Mouse (Mus musculus) cerebellum, postnatal 10 days (tissue): ENCODE measurements at regions not wholly inside any gene's neighbourhood (a gene's known extent, or its start where the extent isn't known, plus 50 kb on each side); places are given as distances from the start of the nearest gene placed in this dataset.
A peak's percentile ranks its signal among the peaks of the same experiment; 100 is the strongest.
"Not testable (repeated sequence)": the region's sequence is repeated elsewhere in the genome, so short reads cannot be mapped to it uniquely, and the experiment has no call there.

Source experiments
- DNase-seq, 2 experiments: peaks; one replicate each; pipeline ENCODE4 v3.0.0; 2021; ENCODE audit warnings: mixed read lengths in 2 of 2

GRCm38 (mm10) chr8:100393327-100393726 is 977.1 kb upstream of the Cdh8 start:
- DNase-seq = no peak

- no peak for DNase-seq
These were observed 951.4 kb upstream of the Cdh8 start for GRCm38 (mm10) chr8:100367663-100368062.

DNA sequence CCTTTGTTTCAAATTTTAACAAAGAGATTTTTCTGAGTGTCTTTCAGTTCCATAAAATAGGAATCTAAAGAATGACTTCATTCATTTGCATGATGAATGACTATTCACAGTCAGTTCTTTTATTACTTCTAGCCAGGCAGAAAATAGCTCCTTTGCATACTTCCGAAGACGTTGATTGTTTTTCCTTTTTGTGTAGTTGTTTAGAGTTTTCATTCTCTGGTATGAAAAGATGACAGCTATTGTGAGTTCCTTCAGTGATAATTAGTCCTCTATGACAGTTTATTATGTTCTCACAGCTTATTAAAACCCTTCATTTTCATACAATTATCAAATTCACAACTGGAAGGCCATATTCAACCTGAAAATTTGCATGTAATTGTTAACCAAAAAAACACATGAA is 946.5 kb upstream of the Cdh8 start:
- no peak for DNase-seq

GRCm38 (mm10) chr8:100360541-100360940 is 944.3 kb upstream of the Cdh8 start:
- DNase-seq = not testable (repeated sequence)

- DNase-seq = peak in 1 of 2 experiments; percentile 35
These were observed 918.3 kb upstream of the Cdh8 start for GRCm38 (mm10) chr8:100334528-100334927.

DNA sequence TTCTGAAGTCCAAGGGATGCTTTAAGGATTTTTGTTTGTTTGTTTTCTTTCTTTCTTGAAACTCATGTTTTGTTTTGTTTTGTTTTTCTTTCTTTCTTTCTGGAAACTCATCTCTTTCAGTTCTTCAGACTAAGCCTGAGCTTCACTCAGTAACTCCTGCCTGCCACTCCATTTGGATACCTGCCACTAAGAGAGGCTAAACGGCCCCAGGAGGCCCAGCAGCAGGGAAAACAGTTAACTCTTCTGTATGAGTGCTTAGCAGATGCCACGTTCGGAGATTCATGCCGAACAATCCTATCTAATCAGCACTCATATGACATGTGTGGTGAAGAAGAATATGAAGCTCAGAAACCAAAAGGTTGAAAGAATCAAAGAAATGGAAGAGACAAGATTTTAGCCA is 909.3 kb upstream of the Cdh8 start:
- DNase-seq = peak; percentile 42 to 71

DNA sequence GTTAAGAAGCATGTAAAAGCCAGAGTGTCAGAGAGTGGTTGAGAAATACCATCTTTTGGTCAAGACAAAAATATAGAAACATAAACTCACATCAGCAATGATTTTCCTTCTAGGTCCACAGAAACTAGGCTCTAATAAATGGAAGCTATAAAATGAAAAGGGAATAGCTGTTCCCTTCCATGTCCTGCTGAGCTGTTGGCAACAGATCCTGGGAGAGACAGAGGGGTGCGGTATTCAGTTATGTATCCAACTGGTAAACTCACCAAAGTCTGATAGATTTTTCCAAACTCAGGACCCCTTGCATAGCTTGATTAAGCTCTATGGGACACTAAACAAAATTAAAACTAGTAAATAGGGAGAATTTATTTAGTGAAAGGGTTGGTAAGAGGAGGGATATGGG is 907.2 kb upstream of the Cdh8 start:
- peak; percentile 57 to 69 for DNase-seq

GRCm38 (mm10) chr8:100298191-100298590 is 881.9 kb upstream of the Cdh8 start:
- peak; percentile 54 to 56 for DNase-seq

DNA sequence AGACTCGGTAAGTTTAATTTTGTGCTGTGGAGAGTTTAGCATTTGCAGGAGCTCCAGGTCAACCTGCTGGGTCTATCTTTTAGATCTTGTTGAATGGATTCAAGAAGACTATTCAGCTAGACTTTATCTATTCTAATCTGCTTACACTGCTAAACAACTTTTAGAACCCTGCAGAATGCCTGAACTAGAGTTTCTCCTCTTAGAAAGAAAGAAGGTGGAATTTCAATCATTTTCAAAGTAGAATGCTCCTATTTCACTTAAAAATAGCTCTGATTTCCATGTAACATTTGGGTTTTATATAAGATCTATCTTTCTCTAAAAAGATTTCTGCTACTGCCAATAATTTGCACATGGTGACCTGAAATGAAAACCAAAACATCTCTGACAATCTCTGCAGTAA is 876.3 kb upstream of the Cdh8 start:
- DNase-seq = no peak

DNA sequence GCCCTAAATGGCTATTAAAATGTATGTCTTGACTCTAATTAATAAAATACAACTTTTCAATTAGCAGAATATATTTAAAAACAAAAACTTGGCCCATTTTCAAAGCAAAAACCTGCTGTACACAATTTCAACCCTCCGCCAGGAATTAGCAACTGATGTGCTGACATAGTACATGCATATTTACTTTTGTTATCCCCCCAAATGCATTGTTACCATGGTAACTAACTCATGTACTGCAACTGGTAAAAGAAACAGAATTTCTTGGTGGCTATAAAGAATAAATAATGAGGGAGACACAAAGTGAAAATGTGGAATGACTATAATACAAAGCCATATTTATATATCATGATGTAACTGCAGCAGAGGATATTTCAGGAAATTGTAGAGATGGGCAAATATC is 875.7 kb upstream of the Cdh8 start:
- DNase-seq = no peak
